Mouse (Mus musculus) liver, adult 2 months (tissue): ENCODE data around the gene Rnf223.

Source experiments
- CTCF ChIP-seq: fragments of 200-500 bp; IDR thresholded peaks from 2 replicates; pipeline ENCODE4 v1.5.1; 2011; ENCODE audit warnings: low read depth, low read length, control low read depth
- POLR2A ChIP-seq: fragments of 200-500 bp; IDR thresholded peaks from 2 replicates; pipeline ENCODE4 v1.6.1; 2011; ENCODE audit warnings: low read length, control low read depth; ENCODE audit not compliant: insufficient read depth; ENCODE audit errors: extremely low read depth

GRCm38 (mm10) chr4:156136285-156137100 lies 6.2 kb downstream of the Rnf223 start:
- no peak for TF ChIP-seq CTCF
- no peak for TF ChIP-seq POLR2A
